Mouse (Mus musculus) right cerebral cortex, postnatal 36 days (tissue): ENCODE data around the gene Rnf20.
A peak's percentile ranks its signal among the peaks of the same experiment; 100 is the strongest.

Experiments
- DNase-seq, 2 experiments: peaks; one replicate each; pipeline ENCODE4 v3.0.0; 2022; ENCODE audit warnings: low spot score in 2 of 2, mixed read lengths in 1 of 2

Rnf20 gene

GRCm38 (mm10) chr4:49659421-49659820 lies 27.6 kb downstream of the Rnf20 start:
- no peak for DNase-seq

- DNase-seq = no peak
These were observed 29.9 kb downstream of the Rnf20 start for GRCm38 (mm10) chr4:49661664-49662063.

GRCm38 (mm10) chr4:49662231-49662630 lies 30.4 kb downstream of the Rnf20 start:
- no peak for DNase-seq

GRCm38 (mm10) chr4:49664850-49665249 lies 33.0 kb downstream of the Rnf20 start:
- peak in 1 of 2 experiments; percentile 30 for DNase-seq

- no peak for DNase-seq
These were observed 44.3 kb downstream of the Rnf20 start for GRCm38 (mm10) chr4:49676071-49676470.

DNA sequence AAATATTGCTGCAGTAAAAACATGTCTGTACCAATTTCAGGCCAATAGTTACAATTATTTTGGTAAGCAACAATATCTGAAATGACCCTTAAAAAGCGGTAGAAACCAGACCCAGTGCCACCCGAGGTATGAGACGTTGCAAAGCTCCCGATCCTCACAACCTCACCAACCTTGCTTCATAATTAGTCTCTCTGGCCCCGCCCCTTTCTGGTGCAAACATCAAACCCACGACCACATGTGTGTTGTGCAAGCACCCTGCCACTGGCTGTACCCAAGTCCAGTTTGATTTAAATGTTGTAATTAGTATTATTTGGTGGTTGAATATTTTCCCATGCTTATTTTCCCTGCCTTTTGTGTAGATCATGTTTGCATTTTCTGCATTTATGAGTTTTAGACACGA lies 45.0 kb downstream of the Rnf20 start:
- DNase-seq = no peak

GRCm38 (mm10) chr4:49680171-49680875 lies 48.5 kb downstream of the Rnf20 start:
- DNase-seq = no peak

- DNase-seq = no peak
These were observed 50.0 kb downstream of the Rnf20 start, which contains the start of gene Ppp3r2 for GRCm38 (mm10) chr4:49681812-49682211. TSS of gene Ppp3r2 (minus strand) at chr4:49682024.

DNA sequence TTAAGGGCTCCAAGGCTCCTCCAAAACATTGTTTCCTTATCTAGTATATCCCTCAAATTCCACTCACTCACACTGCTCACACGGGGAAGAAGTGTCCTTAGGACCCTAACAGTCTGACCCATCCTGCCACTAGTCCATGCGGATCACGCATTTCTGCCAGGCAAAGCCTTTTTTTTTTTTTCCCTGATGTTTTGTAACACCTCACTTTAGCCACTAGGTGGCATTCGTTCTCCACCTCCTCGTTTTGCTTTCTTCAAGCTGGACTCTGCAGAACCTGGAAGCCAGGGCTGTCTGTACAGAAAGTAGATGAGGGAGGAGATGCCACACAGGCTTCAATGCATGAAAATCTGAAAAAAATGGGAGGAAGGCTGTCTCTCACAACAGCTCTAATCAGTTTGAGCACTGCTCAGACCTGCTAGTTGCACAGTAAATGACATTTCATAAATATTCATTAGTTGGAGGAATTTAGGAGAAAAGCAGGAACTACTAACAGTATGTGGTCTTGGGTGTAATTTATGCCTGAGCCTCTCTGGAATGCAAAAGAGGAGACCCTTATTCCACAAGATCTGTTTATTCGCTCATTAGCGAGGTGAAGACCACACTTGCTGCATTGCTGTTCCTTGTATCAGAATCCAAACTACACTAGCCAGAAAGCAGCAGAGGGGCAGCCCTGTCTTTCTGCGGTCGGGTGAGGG lies 56.9 kb downstream of the Rnf20 start:
- no peak for DNase-seq

DNA sequence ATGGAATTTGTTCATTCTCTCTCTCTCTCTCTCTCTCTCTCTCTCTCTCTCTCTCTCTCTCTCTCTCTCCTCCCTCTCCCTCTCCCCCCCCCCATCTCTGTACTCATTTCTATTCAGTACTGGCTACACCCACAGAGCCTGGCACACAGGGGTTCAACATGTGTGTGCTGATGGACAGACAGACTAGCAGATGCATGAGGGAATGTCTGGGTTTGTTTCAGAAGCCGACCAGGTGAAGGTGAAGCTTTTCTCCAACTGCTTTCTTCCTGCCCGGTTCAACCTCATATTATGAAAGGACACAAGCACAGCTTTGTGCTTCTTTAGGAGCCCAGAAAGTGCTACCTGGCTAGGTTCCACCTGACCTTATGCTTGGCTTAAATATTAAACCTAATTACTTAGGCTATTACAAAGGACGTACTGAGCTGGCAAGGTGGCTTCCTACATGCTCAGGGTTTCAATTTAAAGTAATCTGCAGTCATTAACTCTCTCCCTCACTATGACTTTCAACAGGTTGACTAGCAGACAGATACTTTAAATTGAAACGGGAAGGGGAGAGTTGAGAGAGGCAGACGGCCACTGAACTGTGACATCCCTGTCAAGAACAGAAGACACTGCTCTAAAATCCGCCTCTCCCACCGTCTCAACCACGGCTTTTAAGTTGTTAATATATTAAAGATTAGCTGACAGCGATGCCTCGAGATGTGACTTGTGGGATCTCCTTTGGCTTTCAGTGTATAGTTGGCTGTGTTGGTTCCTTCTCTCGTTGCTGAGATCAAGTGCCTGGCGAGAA lies 59.8 kb downstream of the Rnf20 start:
- DNase-seq = no peak
